Mouse (Mus musculus) cortical plate, adult 2 months (tissue): ENCODE measurements around the gene Mob3c.

Experiments used
- CTCF ChIP-seq: fragments of 200-500 bp; IDR thresholded peaks from 2 replicates; pipeline ENCODE4 v1.5.1; 2011; ENCODE audit warnings: mild to moderate bottlenecking, control low read depth, low read length; ENCODE audit not compliant: insufficient read depth; ENCODE audit errors: extremely low read depth
- POLR2A ChIP-seq: fragments of 200-500 bp; IDR thresholded peaks from 2 replicates; pipeline ENCODE4 v1.6.1; 2011; ENCODE audit warnings: mild to moderate bottlenecking, low read length, control low read depth; ENCODE audit not compliant: insufficient read depth; ENCODE audit errors: extremely low read depth

GRCm38 (mm10) chr4:115839956-115840355, 12.1 kb downstream of the Mob3c start:
- TF ChIP-seq POLR2A (no peak), CTCF (no peak)
